Mouse (Mus musculus): ENCODE measurements around the gene Mmab. TPM values are rescaled to one million over a fixed set of nuclear protein-coding genes. Genes with fewer than 3 reads are reported as not detected.

Mmab gene
- polyA plus RNA-seq, 1 experiment from 2014 or later = 32.9 TPM

DNA sequence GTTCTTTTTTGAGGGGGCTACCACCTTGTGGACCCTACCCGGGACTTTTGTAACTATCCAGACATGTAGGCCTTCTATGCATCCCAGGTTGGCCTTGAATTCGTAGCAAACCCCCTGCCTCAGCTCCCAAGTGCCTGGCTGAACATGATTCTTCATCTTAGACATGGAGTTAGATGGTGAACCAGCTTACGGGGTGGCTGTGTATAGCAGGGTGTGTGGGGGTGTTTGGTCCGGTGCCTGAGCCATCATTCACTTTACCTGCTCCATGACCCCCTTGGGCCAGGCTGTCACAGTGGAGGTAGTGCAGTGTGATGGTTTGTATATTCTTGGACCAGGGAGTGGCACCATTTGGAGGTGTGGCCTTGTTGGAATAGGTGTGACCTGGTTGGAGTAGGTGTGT lies 24.1 kb upstream of the Mmab start:
- Histone ChIP-seq H3K9me3 (ENCODE audit: control insufficient read depth, low read length) (no peaks in the 10 kb centered on the region), H3K27me3 (ENCODE audit: control insufficient read depth, insufficient read depth, low read length) (peaks cover 3% of the 10 kb centered on the region; the same call in 1 of the 2 replicates), H3K4me3 (ENCODE audit: low read length) (no peak overlapping the region), H3K9ac (ENCODE audit: low read depth, low read length) (no peak overlapping the region; the same call in 1 of the 2 replicates), H3K27ac (ENCODE audit: low read depth, low read length) (peak overlapping the region; percentile 88), H3K4me1 (ENCODE audit: control insufficient read depth, insufficient read depth, low read length) (peaks cover 29% of the 10 kb centered on the region), H3K4me2 (replicated peaks; ENCODE audit: low read depth, low read length) (peak overlapping the region; percentile 49; the same call in 1 of the 2 replicates), H3K36me3 (ENCODE audit: control insufficient read depth, insufficient read depth, low read length) (no peaks in the 10 kb centered on the region)
- 56% methylated on average over 4 of the region's 4 CpGs for WGBS
- no peak for ATAC-seq (ENCODE audit: low FRiP score, low TSS enrichment)

DNA sequence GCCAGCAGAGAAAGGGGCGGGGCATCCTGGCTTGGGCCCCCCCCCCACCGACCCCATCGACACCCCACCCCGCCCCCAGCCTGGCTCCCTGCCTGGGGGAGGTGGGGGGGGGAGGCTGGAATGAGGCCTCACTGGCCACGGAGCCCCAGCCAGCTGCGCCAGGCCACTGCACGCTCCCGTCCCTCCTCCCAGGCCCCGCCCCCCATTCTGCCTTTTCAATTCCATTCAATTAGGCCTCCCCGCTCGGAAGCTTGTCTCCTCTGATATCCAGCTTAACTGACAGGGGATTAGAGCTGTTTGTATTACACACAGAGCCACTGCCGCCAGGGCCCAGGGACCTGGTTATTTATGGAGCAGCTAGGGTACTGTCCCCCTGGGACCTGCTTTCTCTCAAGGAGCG lies 23.6 kb upstream of the Mmab start:
- Histone ChIP-seq H3K4me3 (ENCODE audit: low read length) (peak overlapping the region; percentile 22), H3K4me1 (ENCODE audit: control insufficient read depth, insufficient read depth, low read length) (peaks cover 29% of the 10 kb centered on the region), H3K36me3 (ENCODE audit: control insufficient read depth, insufficient read depth, low read length) (no peaks in the 10 kb centered on the region), H3K9me3 (ENCODE audit: control insufficient read depth, low read length) (no peaks in the 10 kb centered on the region), H3K27ac (ENCODE audit: low read depth, low read length) (peak overlapping the region; percentile 88), H3K9ac (ENCODE audit: low read depth, low read length) (peak overlapping the region; percentile 42; the same call in 1 of the 2 replicates), H3K4me2 (replicated peaks; ENCODE audit: low read depth, low read length) (peak overlapping the region; percentile 49), H3K27me3 (ENCODE audit: control insufficient read depth, insufficient read depth, low read length) (peaks cover 3% of the 10 kb centered on the region; the same call in 1 of the 2 replicates)
- WGBS = under 1% methylated on average over 8 of the region's 13 CpGs
- peak; percentile 82 for ATAC-seq (ENCODE audit: low FRiP score, low TSS enrichment)

DNA sequence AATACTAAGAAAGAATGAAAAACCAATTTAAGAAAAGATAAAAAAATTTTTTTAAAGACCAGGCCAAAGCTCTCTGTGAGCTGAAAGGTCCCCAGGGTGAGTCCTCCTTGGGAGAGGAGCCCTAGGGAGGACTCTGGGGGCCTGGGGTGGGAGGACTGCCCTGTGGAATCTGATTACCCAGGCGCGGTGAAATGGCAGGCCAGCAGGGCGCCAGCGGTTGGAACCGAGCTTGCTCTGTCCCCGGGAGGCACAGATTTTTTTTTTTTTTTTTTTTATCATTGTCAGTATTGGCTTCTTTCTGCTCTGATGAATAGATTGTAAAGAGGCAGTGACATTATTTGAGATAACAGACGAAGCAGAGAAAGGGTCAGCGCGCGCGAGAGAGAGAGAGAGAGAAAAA lies 23.2 kb upstream of the Mmab start:
- H3K4me3 ChIP-seq (ENCODE audit: low read length) = peak overlapping the region; percentile 22
- WGBS = 2% methylated on average over 11 of the region's 11 CpGs
- H3K9ac ChIP-seq (ENCODE audit: low read depth, low read length) = peak overlapping the region; percentile 42; the same call in 1 of the 2 replicates
- H3K27me3 ChIP-seq (ENCODE audit: control insufficient read depth, insufficient read depth, low read length) = peaks cover 3% of the 10 kb centered on the region; the same call in 1 of the 2 replicates
- peak overlapping the region; percentile 49 for H3K4me2 ChIP-seq (replicated peaks; ENCODE audit: low read depth, low read length)
- H3K4me1 ChIP-seq (ENCODE audit: control insufficient read depth, insufficient read depth, low read length) = peaks cover 29% of the 10 kb centered on the region
- peak; percentile 53 for ATAC-seq (ENCODE audit: low FRiP score, low TSS enrichment)
- H3K27ac ChIP-seq (ENCODE audit: low read depth, low read length) = peak overlapping the region; percentile 88; the same call in 1 of the 2 replicates
- no peaks in the 10 kb centered on the region for H3K9me3 ChIP-seq (ENCODE audit: control insufficient read depth, low read length)
- H3K36me3 ChIP-seq (ENCODE audit: control insufficient read depth, insufficient read depth, low read length) = no peaks in the 10 kb centered on the region

DNA sequence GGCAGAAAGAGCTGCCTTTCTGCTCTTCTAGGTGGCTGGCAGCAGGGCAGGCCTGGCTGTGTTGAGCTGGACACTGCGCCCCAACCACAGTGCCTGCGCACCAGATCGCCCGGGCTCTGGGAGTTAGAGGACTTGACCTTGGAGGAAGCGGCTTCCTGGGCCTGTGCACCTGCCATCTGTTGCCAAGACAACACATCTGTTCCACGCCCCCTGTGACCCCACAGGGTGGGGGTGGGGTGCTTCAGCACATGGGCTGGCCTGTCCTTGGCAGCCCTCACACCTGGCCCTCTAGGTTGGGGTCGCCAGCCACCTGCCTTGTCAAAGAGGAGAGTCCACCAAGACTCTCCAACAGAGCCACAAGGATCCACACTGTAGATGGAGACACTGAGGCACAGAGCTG lies 21.8 kb upstream of the Mmab start:
- no peaks in the 10 kb centered on the region for H3K36me3 ChIP-seq (ENCODE audit: control insufficient read depth, insufficient read depth, low read length)
- no peak overlapping the region for H3K4me2 ChIP-seq (replicated peaks; ENCODE audit: low read depth, low read length)
- H3K4me3 ChIP-seq (ENCODE audit: low read length) = no peak overlapping the region
- no peaks in the 10 kb centered on the region for H3K9me3 ChIP-seq (ENCODE audit: control insufficient read depth, low read length)
- ATAC-seq (ENCODE audit: low FRiP score, low TSS enrichment) = no peak
- no peak overlapping the region for H3K27ac ChIP-seq (ENCODE audit: low read depth, low read length)
- H3K27me3 ChIP-seq (ENCODE audit: control insufficient read depth, insufficient read depth, low read length) = peaks cover 3% of the 10 kb centered on the region; the same call in 1 of the 2 replicates
- no peak overlapping the region for H3K9ac ChIP-seq (ENCODE audit: low read depth, low read length)
- peaks cover 35% of the 10 kb centered on the region for H3K4me1 ChIP-seq (ENCODE audit: control insufficient read depth, insufficient read depth, low read length)
- WGBS = 59% methylated on average over 7 of the region's 7 CpGs

DNA sequence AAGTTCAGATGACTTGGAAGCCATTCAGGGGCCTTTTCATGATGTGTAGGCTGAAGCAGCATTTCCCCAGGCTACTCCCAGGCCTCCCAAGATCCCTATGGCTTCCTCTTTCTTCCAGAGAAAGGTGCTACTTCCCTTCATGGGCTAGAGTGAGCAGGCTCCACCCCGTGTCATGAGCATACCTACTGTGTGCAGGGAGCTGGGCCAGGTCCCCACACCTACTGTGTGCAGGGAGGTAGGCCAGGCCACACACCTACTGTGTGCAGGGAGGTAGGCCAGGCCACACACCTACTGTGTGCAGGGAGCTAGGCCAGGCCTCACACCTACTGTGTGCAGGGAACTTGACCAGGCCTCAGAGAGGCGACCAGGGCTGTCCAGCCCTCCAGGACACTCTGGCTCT lies 20.7 kb upstream of the Mmab start:
- Histone ChIP-seq H3K9ac (ENCODE audit: low read depth, low read length) (no peak overlapping the region), H3K4me1 (ENCODE audit: control insufficient read depth, insufficient read depth, low read length) (peaks cover 40% of the 10 kb centered on the region), H3K36me3 (ENCODE audit: control insufficient read depth, insufficient read depth, low read length) (no peaks in the 10 kb centered on the region), H3K9me3 (ENCODE audit: control insufficient read depth, low read length) (no peaks in the 10 kb centered on the region), H3K4me3 (ENCODE audit: low read length) (no peak overlapping the region), H3K27ac (ENCODE audit: low read depth, low read length) (no peak overlapping the region), H3K27me3 (ENCODE audit: control insufficient read depth, insufficient read depth, low read length) (peaks cover 3% of the 10 kb centered on the region; the same call in 1 of the 2 replicates), H3K4me2 (replicated peaks; ENCODE audit: low read depth, low read length) (no peak overlapping the region)
- ATAC-seq (ENCODE audit: low FRiP score, low TSS enrichment) = no peak
- 71% methylated on average over 2 of the region's 2 CpGs for WGBS

DNA sequence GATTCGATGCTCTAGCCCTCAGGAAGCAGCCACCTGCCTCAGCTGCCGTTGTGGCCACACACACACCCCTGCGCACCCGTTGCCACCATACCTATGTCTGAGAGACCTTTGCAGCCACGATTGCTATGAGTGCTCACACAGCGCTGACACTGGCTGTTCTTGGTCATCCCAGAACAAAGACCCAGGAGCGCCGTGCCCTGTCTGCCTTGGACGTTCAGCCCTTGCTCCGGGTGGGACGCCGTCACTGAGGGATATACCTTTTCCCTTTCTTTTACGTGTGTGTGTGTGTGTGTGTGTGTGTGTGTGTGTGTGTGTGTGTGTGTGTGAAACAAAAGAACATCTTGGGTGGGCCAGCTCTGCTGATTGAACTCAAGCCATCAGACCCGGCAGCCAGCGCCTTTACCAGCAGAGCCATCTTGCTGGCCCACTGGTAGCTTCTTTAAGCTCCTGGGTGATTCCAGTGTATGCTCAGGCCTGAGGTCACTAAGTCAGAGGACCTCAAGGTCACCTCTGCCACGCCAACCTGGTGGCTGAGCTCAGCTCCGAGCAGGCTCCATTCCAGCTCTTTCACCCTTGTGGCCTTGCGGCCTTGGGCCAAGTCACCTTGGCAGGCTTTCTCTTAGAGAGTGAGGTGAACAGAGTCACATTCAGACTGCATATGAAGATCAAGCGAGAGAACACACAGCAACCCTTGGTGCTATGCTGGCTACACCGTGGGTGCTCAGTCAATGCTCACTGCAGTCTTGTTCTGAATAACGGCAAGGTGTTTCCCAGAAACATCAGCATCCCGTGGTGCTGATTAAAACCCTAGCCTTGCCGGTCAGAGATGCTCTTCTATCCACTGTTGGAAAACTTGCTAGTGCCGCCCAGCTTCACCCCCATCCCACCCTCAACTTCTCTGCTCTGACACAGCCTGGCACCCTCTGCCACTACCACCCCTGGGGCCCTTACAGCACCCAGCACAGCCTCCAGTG lies 18.5 kb upstream of the Mmab start:
- peaks cover 35% of the 10 kb centered on the region for H3K4me1 ChIP-seq (ENCODE audit: control insufficient read depth, insufficient read depth, low read length)
- peaks cover 3% of the 10 kb centered on the region; the same call in 1 of the 2 replicates for H3K27me3 ChIP-seq (ENCODE audit: control insufficient read depth, insufficient read depth, low read length)
- H3K9me3 ChIP-seq (ENCODE audit: control insufficient read depth, low read length) = no peaks in the 10 kb centered on the region
- no peak overlapping the region for H3K27ac ChIP-seq (ENCODE audit: low read depth, low read length)
- no peak for ATAC-seq (ENCODE audit: low FRiP score, low TSS enrichment)
- no peak overlapping the region for H3K9ac ChIP-seq (ENCODE audit: low read depth, low read length)
- no peak overlapping the region for H3K4me2 ChIP-seq (replicated peaks; ENCODE audit: low read depth, low read length)
- no peak overlapping the region for H3K4me3 ChIP-seq (ENCODE audit: low read length)
- H3K36me3 ChIP-seq (ENCODE audit: control insufficient read depth, insufficient read depth, low read length) = no peaks in the 10 kb centered on the region
- WGBS = 87% methylated on average over 24 of the region's 24 CpGs

DNA sequence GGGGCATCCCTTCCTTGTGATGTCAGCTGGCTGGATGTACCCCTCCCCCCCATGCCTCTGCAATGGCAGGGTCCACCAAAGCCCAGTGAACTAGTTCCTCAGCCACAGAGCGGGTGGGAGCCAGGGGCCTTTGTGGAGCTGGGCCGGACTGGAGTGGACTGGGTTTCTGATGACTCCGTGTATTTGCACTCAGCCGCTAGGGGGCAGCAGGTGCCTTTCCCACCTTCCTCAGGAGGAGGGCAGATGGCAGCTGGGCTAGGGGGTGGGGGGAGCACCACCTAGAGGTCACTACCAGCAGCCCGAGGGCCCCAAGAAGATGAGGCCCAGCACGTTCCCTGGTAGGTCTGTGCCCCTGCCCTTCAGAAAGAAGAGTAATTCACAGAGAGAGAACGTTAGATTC lies 17.4 kb upstream of the Mmab start:
- no peaks in the 10 kb centered on the region for H3K36me3 ChIP-seq (ENCODE audit: control insufficient read depth, insufficient read depth, low read length)
- no peak overlapping the region for H3K4me3 ChIP-seq (ENCODE audit: low read length)
- H3K4me2 ChIP-seq (replicated peaks; ENCODE audit: low read depth, low read length) = no peak overlapping the region
- no peaks in the 10 kb centered on the region for H3K9me3 ChIP-seq (ENCODE audit: control insufficient read depth, low read length)
- no peak overlapping the region for H3K9ac ChIP-seq (ENCODE audit: low read depth, low read length)
- peaks cover 24% of the 10 kb centered on the region; the same call in 1 of the 2 replicates for H3K4me1 ChIP-seq (ENCODE audit: control insufficient read depth, insufficient read depth, low read length)
- ATAC-seq (ENCODE audit: low FRiP score, low TSS enrichment) = peak; percentile 51
- peaks cover under 1% of the 10 kb centered on the region; the same call in 1 of the 2 replicates for H3K27me3 ChIP-seq (ENCODE audit: control insufficient read depth, insufficient read depth, low read length)
- peak overlapping the region; percentile 67; the same call in 1 of the 2 replicates for H3K27ac ChIP-seq (ENCODE audit: low read depth, low read length)
- 6% methylated on average over 7 of the region's 7 CpGs for WGBS

DNA sequence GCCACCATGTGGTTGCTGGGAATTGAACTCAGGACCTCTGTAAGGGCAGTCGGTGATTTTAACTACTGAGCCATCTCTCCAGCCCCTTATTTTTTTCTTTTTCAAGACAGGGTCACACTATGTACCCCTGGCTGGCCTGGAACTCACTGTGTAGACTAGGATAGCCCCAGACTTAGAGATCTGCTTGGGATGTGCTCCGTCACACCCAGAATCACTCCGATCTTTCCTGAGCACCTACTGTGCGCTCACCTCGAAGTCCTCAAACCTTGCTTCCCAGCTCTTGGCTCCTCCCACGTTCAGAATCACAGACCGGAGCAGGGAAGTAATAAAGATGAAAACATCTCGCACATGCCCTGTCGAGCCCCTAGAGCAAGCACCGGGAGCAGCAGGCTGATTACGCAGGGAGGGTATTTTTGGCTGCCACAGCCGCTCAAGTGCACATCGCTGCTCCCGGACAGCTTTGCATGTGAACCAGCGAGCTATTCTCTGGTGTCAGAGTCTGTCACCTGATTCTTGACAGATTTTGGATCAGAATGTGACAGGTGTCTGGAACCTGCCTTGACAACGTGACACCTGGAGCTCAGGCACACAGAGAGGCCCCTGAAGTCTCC lies 13.2 kb upstream of the Mmab start:
- 67% methylated on average over 16 of the region's 16 CpGs for WGBS
- Histone ChIP-seq H3K9ac (ENCODE audit: low read depth, low read length) (no peak overlapping the region), H3K27me3 (ENCODE audit: control insufficient read depth, insufficient read depth, low read length) (no peaks in the 10 kb centered on the region), H3K4me3 (ENCODE audit: low read length) (no peak overlapping the region), H3K9me3 (ENCODE audit: control insufficient read depth, low read length) (no peaks in the 10 kb centered on the region), H3K4me1 (ENCODE audit: control insufficient read depth, insufficient read depth, low read length) (peaks cover 11% of the 10 kb centered on the region; the same call in 1 of the 2 replicates), H3K4me2 (replicated peaks; ENCODE audit: low read depth, low read length) (no peak overlapping the region), H3K27ac (ENCODE audit: low read depth, low read length) (no peak overlapping the region), H3K36me3 (ENCODE audit: control insufficient read depth, insufficient read depth, low read length) (peaks cover 11% of the 10 kb centered on the region; the same call in 1 of the 2 replicates)
- ATAC-seq (ENCODE audit: low FRiP score, low TSS enrichment) = no peak

All from kidney, embryonic 14.5 days (tissue).